Mouse (Mus musculus): ENCODE results near the gene Krt1. TPM values are rescaled to one million over a fixed set of nuclear protein-coding genes. Genes with fewer than 3 reads are reported as not detected.

Krt1 gene
- polyA plus RNA-seq (2014; fragmentation: Nextera tagmentation; extraction: Ambion mirVana) = 6.7 and 10.7 TPM in 2 replicates

GRCm38 (mm10) chr15:101850694-101851093, at the start of gene Krt1:
Gene Krt1, minus strand, starts transcription at chr15:101850794.
- H3K27ac ChIP-seq (replicated peaks; ENCODE audit: low read depth, low read length) = no peak within 1 kb of the TSS
- 86% methylated on average over 6 of the region's 6 CpGs for WGBS
- H3K36me3 ChIP-seq (ENCODE audit: control insufficient read depth, insufficient read depth, low read length) = no peaks in the 10 kb centered on the region
- 0 out of 2 replicates have a peak, but pooled peaks cover 2% of the 10 kb centered on the region for H3K4me1 ChIP-seq (ENCODE audit: control insufficient read depth, insufficient read depth, low read length)
- H3K4me2 ChIP-seq (ENCODE audit: low read length) = no peak within 1 kb of the TSS
- no peaks in the 10 kb centered on the region for H3K27me3 ChIP-seq (ENCODE audit: control insufficient read depth, insufficient read depth, low read length)
- no peaks in the 10 kb centered on the region for H3K9me3 ChIP-seq (ENCODE audit: control insufficient read depth, low read length)
- H3K4me3 ChIP-seq (replicated peaks; ENCODE audit: low read depth, low read length) = no peak within 1 kb of the TSS
- no peak for DNase-seq
- no peak within 1 kb of the TSS for H3K9ac ChIP-seq (replicated peaks; ENCODE audit: low read length)
- no peak for ATAC-seq (ENCODE audit: low FRiP score, low TSS enrichment)

- 95% methylated on average over 4 of the region's 4 CpGs for WGBS
- Histone ChIP-seq H3K4me3 (replicated peaks; ENCODE audit: low read depth, low read length) (no peak overlapping the region), H3K9me3 (ENCODE audit: control insufficient read depth, low read length) (no peaks in the 10 kb centered on the region), H3K4me2 (ENCODE audit: low read length) (no peak overlapping the region), H3K27me3 (ENCODE audit: control insufficient read depth, insufficient read depth, low read length) (no peaks in the 10 kb centered on the region), H3K4me1 (ENCODE audit: control insufficient read depth, insufficient read depth, low read length) (no peaks in the 10 kb centered on the region), H3K36me3 (ENCODE audit: control insufficient read depth, insufficient read depth, low read length) (no peaks in the 10 kb centered on the region), H3K9ac (replicated peaks; ENCODE audit: low read length) (no peak overlapping the region), H3K27ac (replicated peaks; ENCODE audit: low read depth, low read length) (no peak overlapping the region)
- ATAC-seq (ENCODE audit: low FRiP score, low TSS enrichment) (no peak), DNase-seq (no peak)
Observed at GRCm38 (mm10) chr15:101895216-101895615, 44.6 kb upstream of the Krt1 start.

GRCm38 (mm10) chr15:101892820-101893219, 42.2 kb upstream of the Krt1 start, which contains the start of gene Krt76:
Gene Krt76, minus strand, starts transcription at chr15:101892920.
- H3K4me3 ChIP-seq (replicated peaks; ENCODE audit: low read depth, low read length) = no peak within 1 kb of the TSS
- H3K4me2 ChIP-seq (ENCODE audit: low read length) = no peak within 1 kb of the TSS
- no peaks in the 10 kb centered on the region for H3K27me3 ChIP-seq (ENCODE audit: control insufficient read depth, insufficient read depth, low read length)
- no peak for ATAC-seq (ENCODE audit: low FRiP score, low TSS enrichment)
- H3K9ac ChIP-seq (replicated peaks; ENCODE audit: low read length) = no peak within 1 kb of the TSS
- H3K4me1 ChIP-seq (ENCODE audit: control insufficient read depth, insufficient read depth, low read length) = no peaks in the 10 kb centered on the region
- no peaks in the 10 kb centered on the region for H3K9me3 ChIP-seq (ENCODE audit: control insufficient read depth, low read length)
- no peaks in the 10 kb centered on the region for H3K36me3 ChIP-seq (ENCODE audit: control insufficient read depth, insufficient read depth, low read length)
- H3K27ac ChIP-seq (replicated peaks; ENCODE audit: low read depth, low read length) = no peak within 1 kb of the TSS
- 58% methylated on average over 4 of the region's 4 CpGs for WGBS
- DNase-seq = no peak

- DNase-seq (peak; percentile 44), ATAC-seq (ENCODE audit: low FRiP score, low TSS enrichment) (no peak)
- Histone ChIP-seq H3K4me3 (replicated peaks; ENCODE audit: low read depth, low read length) (no peak overlapping the region), H3K36me3 (ENCODE audit: control insufficient read depth, insufficient read depth, low read length) (no peaks in the 10 kb centered on the region), H3K4me1 (ENCODE audit: control insufficient read depth, insufficient read depth, low read length) (no peaks in the 10 kb centered on the region), H3K4me2 (ENCODE audit: low read length) (no peak overlapping the region), H3K27ac (replicated peaks; ENCODE audit: low read depth, low read length) (no peak overlapping the region), H3K27me3 (ENCODE audit: control insufficient read depth, insufficient read depth, low read length) (no peaks in the 10 kb centered on the region), H3K9ac (replicated peaks; ENCODE audit: low read length) (no peak overlapping the region), H3K9me3 (ENCODE audit: control insufficient read depth, low read length) (no peaks in the 10 kb centered on the region)
- WGBS = 21% methylated on average over 11 of the region's 11 CpGs
Observed at GRCm38 (mm10) chr15:101879776-101880175, 29.2 kb upstream of the Krt1 start.

GRCm38 (mm10) chr15:101878041-101878440, 27.4 kb upstream of the Krt1 start:
- Histone ChIP-seq H3K4me3 (replicated peaks; ENCODE audit: low read depth, low read length) (no peak overlapping the region), H3K4me2 (ENCODE audit: low read length) (no peak overlapping the region), H3K9ac (replicated peaks; ENCODE audit: low read length) (no peak overlapping the region), H3K27ac (replicated peaks; ENCODE audit: low read depth, low read length) (no peak overlapping the region), H3K4me1 (ENCODE audit: control insufficient read depth, insufficient read depth, low read length) (no peaks in the 10 kb centered on the region), H3K36me3 (ENCODE audit: control insufficient read depth, insufficient read depth, low read length) (no peaks in the 10 kb centered on the region), H3K9me3 (ENCODE audit: control insufficient read depth, low read length) (no peaks in the 10 kb centered on the region), H3K27me3 (ENCODE audit: control insufficient read depth, insufficient read depth, low read length) (no peaks in the 10 kb centered on the region)
- WGBS = 73% methylated on average over 2 of the region's 2 CpGs
- no peak for DNase-seq
- ATAC-seq (ENCODE audit: low FRiP score, low TSS enrichment) = no peak

- 74% methylated on average over 1 of the region's 1 CpGs for WGBS
- DNase-seq = no peak
Observed at GRCm38 (mm10) chr15:101874383-101874782, 23.8 kb upstream of the Krt1 start.

GRCm38 (mm10) chr15:101873231-101873630, 22.6 kb upstream of the Krt1 start:
- ATAC-seq (ENCODE audit: low FRiP score, low TSS enrichment) (no peak), DNase-seq (no peak)
- WGBS = 45% methylated on average over 4 of the region's 4 CpGs
- no peaks in the 10 kb centered on the region for H3K27me3 ChIP-seq (ENCODE audit: control insufficient read depth, insufficient read depth, low read length)
- no peaks in the 10 kb centered on the region for H3K9me3 ChIP-seq (ENCODE audit: control insufficient read depth, low read length)
- no peak overlapping the region for H3K9ac ChIP-seq (replicated peaks; ENCODE audit: low read length)
- no peaks in the 10 kb centered on the region for H3K36me3 ChIP-seq (ENCODE audit: control insufficient read depth, insufficient read depth, low read length)
- H3K4me3 ChIP-seq (replicated peaks; ENCODE audit: low read depth, low read length) = no peak overlapping the region
- H3K4me1 ChIP-seq (ENCODE audit: control insufficient read depth, insufficient read depth, low read length) = no peaks in the 10 kb centered on the region
- H3K27ac ChIP-seq (replicated peaks; ENCODE audit: low read depth, low read length) = no peak overlapping the region
- H3K4me2 ChIP-seq (ENCODE audit: low read length) = no peak overlapping the region

More at GRCm38 (mm10) chr15:101874383-101874782, 23.8 kb upstream of the Krt1 start:
- Histone ChIP-seq H3K27ac (replicated peaks; ENCODE audit: low read depth, low read length) (no peak overlapping the region), H3K9ac (replicated peaks; ENCODE audit: low read length) (no peak overlapping the region), H3K9me3 (ENCODE audit: control insufficient read depth, low read length) (no peaks in the 10 kb centered on the region), H3K36me3 (ENCODE audit: control insufficient read depth, insufficient read depth, low read length) (no peaks in the 10 kb centered on the region), H3K4me1 (ENCODE audit: control insufficient read depth, insufficient read depth, low read length) (no peaks in the 10 kb centered on the region), H3K27me3 (ENCODE audit: control insufficient read depth, insufficient read depth, low read length) (no peaks in the 10 kb centered on the region), H3K4me3 (replicated peaks; ENCODE audit: low read depth, low read length) (no peak overlapping the region), H3K4me2 (ENCODE audit: low read length) (no peak overlapping the region)
- no peak for ATAC-seq (ENCODE audit: low FRiP score, low TSS enrichment)

- 25% methylated on average over 6 of the region's 6 CpGs for WGBS
- Histone ChIP-seq H3K27me3 (ENCODE audit: control insufficient read depth, insufficient read depth, low read length) (no peaks in the 10 kb centered on the region), H3K27ac (replicated peaks; ENCODE audit: low read depth, low read length) (no peak within 1 kb of the TSS), H3K4me3 (replicated peaks; ENCODE audit: low read depth, low read length) (no peak within 1 kb of the TSS), H3K36me3 (ENCODE audit: control insufficient read depth, insufficient read depth, low read length) (no peaks in the 10 kb centered on the region), H3K9ac (replicated peaks; ENCODE audit: low read length) (no peak within 1 kb of the TSS), H3K9me3 (ENCODE audit: control insufficient read depth, low read length) (no peaks in the 10 kb centered on the region), H3K4me2 (ENCODE audit: low read length) (no peak within 1 kb of the TSS), H3K4me1 (ENCODE audit: control insufficient read depth, insufficient read depth, low read length) (no peaks in the 10 kb centered on the region)
- no peak for ATAC-seq (ENCODE audit: low FRiP score, low TSS enrichment)
- peak; percentile 79 for DNase-seq
Observed at GRCm38 (mm10) chr15:101869431-101869830, 18.8 kb upstream of the Krt1 start, which contains the start of gene Krt77. Gene Krt77, minus strand, starts transcription at chr15:101869705.

- Histone ChIP-seq H3K4me2 (ENCODE audit: low read length) (no peak overlapping the region), H3K4me1 (ENCODE audit: control insufficient read depth, insufficient read depth, low read length) (no peaks in the 10 kb centered on the region), H3K9me3 (ENCODE audit: control insufficient read depth, low read length) (no peaks in the 10 kb centered on the region), H3K4me3 (replicated peaks; ENCODE audit: low read depth, low read length) (no peak overlapping the region), H3K36me3 (ENCODE audit: control insufficient read depth, insufficient read depth, low read length) (no peaks in the 10 kb centered on the region), H3K27me3 (ENCODE audit: control insufficient read depth, insufficient read depth, low read length) (no peaks in the 10 kb centered on the region), H3K27ac (replicated peaks; ENCODE audit: low read depth, low read length) (no peak overlapping the region), H3K9ac (replicated peaks; ENCODE audit: low read length) (no peak overlapping the region)
- 87% methylated on average over 7 of the region's 7 CpGs for WGBS
- no peak for ATAC-seq (ENCODE audit: low FRiP score, low TSS enrichment)
- no peak for DNase-seq
Observed at GRCm38 (mm10) chr15:101866754-101867153, 16.2 kb upstream of the Krt1 start.

All from midbrain, embryonic 14.5 days (tissue).